Comparison of ENCODE assay signal across 8 mouse cellular contexts in genomic region chr19:46527632-46528528, GRCm38 (mm10). TPM values are rescaled to one million over a fixed set of nuclear protein-coding genes. Genes with fewer than 3 reads are reported as not detected.
DNase-seq lines count a peak whose midpoint lies in the region; ATAC-seq and TF ChIP-seq lines count a peak whose summit lies in the region.

No protein-coding gene starts in this region.

- peak; percentile 41 for DNase-seq in cerebellum, adult 11-12 months
- DNase-seq in cerebellum, adult 8-10 months = no peak
- peak; percentile 49 for DNase-seq in thymus, adult 2 months
- no peak for DNase-seq in thymus, adult 18-20 months
- peak; percentile 40 for DNase-seq in telencephalon, adult 2 months (ENCODE audit: low read depth, low spot score)
- no peak for DNase-seq in frontal cortex, postnatal 14 days (ENCODE audit: low spot score in 2 of 2)
- DNase-seq in frontal cortex, postnatal 25 days (ENCODE audit: low spot score in 2 of 2) = no peak

- no peaks in the 10 kb centered on the region for H3K27me3 ChIP-seq in thymus, adult 2 months (ENCODE audit: control insufficient read depth, insufficient read depth, low read length)
- H3K27me3 ChIP-seq in limb, embryonic 15.5 days = no peaks in the 10 kb centered on the region

- peak overlapping the region; percentile 53 for H3K27ac ChIP-seq in thymus, adult 2 months (ENCODE audit: control insufficient read depth, insufficient read depth, low read length)
- H3K27ac ChIP-seq in limb, embryonic 15.5 days = peak overlapping the region; percentile 67; the same call in 1 of the 2 replicates

- H3K4me3 ChIP-seq in thymus, adult 2 months (ENCODE audit: control insufficient read depth, insufficient read depth, low read length) = peak overlapping the region; percentile 51
- no peak overlapping the region for H3K4me3 ChIP-seq in limb, embryonic 15.5 days

- H3K4me2 ChIP-seq in limb, embryonic 15.5 days = peak overlapping the region; percentile 44

- ATAC-seq in limb, embryonic 15.5 days (ENCODE audit: insufficient number of reproducible peaks, low FRiP score, low TSS enrichment, low read depth) = no peak

- no peaks in the 10 kb centered on the region for H3K36me3 ChIP-seq in thymus, adult 2 months (ENCODE audit: control insufficient read depth, insufficient read depth, low read length)
- H3K36me3 ChIP-seq in limb, embryonic 15.5 days = no peaks in the 10 kb centered on the region

- peaks cover 87% of the 10 kb centered on the region for H3K4me1 ChIP-seq in thymus, adult 2 months (replicated peaks; ENCODE audit: control insufficient read depth, insufficient read depth, low read length)
- H3K4me1 ChIP-seq in limb, embryonic 15.5 days = peaks cover 89% of the 10 kb centered on the region

- no peak for TF ChIP-seq POLR2A in thymus, adult 2 months (IDR thresholded peaks at IDR 0.05; ENCODE audit: control insufficient read depth, extremely low read depth, insufficient read depth, low read length, poor library complexity)

- WGBS in thymus, adult 2 months = 33% methylated on average over 17 of the region's 17 CpGs
- 28% methylated on average over 17 of the region's 17 CpGs for WGBS in limb, embryonic 15.5 days

- 0 out of 2 replicates have a peak, but pooled peaks have one; percentile 14 for TF ChIP-seq CTCF in thymus, adult 2 months (IDR thresholded peaks at IDR 0.05; ENCODE audit: borderline replicate concordance, control insufficient read depth, extremely low read depth, insufficient read depth, low read length, poor library complexity)

- H3K9ac ChIP-seq in limb, embryonic 15.5 days = no peak overlapping the region

- H3K9me3 ChIP-seq in limb, embryonic 15.5 days = no peaks in the 10 kb centered on the region

RNA-seq across cellular contexts. Expression of gene Trim8, which starts 26.4 kb away (rescaled TPM):
- 57.9 and 78.2 TPM in 2 replicates for polyA plus RNA-seq in thymus, adult 2 months (2012; rRNA removed)
- 14.6 and 15.1 TPM in 2 replicates for polyA plus RNA-seq in limb, embryonic 15.5 days (2015; fragmentation: Nextera tagmentation; extraction: Ambion mirVana)

RNA-seq across cellular contexts. Expression of gene Arl3, which starts 45.1 kb away (rescaled TPM):
- polyA plus RNA-seq in thymus, adult 2 months (2012; rRNA removed) = 17.0 and 21.6 TPM in 2 replicates
- polyA plus RNA-seq in limb, embryonic 15.5 days (2015; fragmentation: Nextera tagmentation; extraction: Ambion mirVana) = 127 and 138 TPM in 2 replicates

RNA-seq across cellular contexts. Expression of gene Sfxn2, which starts 45.3 kb away (rescaled TPM):
- polyA plus RNA-seq in thymus, adult 2 months (2012; rRNA removed) = 5.6 and 6.5 TPM in 2 replicates
- 22.3 and 23.5 TPM in 2 replicates for polyA plus RNA-seq in limb, embryonic 15.5 days (2015; fragmentation: Nextera tagmentation; extraction: Ambion mirVana)

Comparison
In these comparisons a context has a peak if more than half of its experiments do, and no peak if none do; other contexts are left out.
1. DNase-seq: peak in cerebellum, adult 11-12 months (single experiment), thymus, adult 2 months (single experiment) and telencephalon, adult 2 months (single experiment); none in cerebellum, adult 8-10 months (single experiment), thymus, adult 18-20 months (0 of 2), frontal cortex, postnatal 14 days (0 of 2) and frontal cortex, postnatal 25 days (0 of 2).